Mouse (Mus musculus) forebrain, embryonic 11.5 days (tissue): ENCODE results near the gene Ralb. TPM values are rescaled to one million over a fixed set of nuclear protein-coding genes. Genes with fewer than 3 reads are reported as not detected.

Experiments
- ATAC-seq: fragments of 200-750 bp; cut with Nextera tagmentation; replicated peaks from 2 replicates; pipeline ENCODE4 v1.8.0; 2017; ENCODE audit warnings: moderate TSS enrichment; ENCODE audit not compliant: low FRiP score
- DNase-seq: peaks from one replicate; pipeline ENCODE4 v3.0.0-alpha.2; 2017; ENCODE audit warnings: low spot score
- H3K27ac ChIP-seq: fragments of 300-500 bp; sonication (generic); 2 replicates; pipeline ENCODE4 v1.5.1; 2014; ENCODE audit warnings: low read depth, low read length
- H3K27me3 ChIP-seq: fragments of 300-500 bp; sonication (generic); 2 replicates; pipeline ENCODE4 v1.6.1; 2014; ENCODE audit warnings: mild to moderate bottlenecking, low read length, mixed read lengths; ENCODE audit not compliant: control insufficient read depth, insufficient read depth
- H3K36me3 ChIP-seq: fragments of 300-500 bp; sonication (generic); 2 replicates; pipeline ENCODE4 v1.6.1; 2014; ENCODE audit warnings: mild to moderate bottlenecking, low read length, moderate library complexity, mixed read lengths; ENCODE audit not compliant: control insufficient read depth, insufficient read depth
- H3K4me1 ChIP-seq: fragments of 300-500 bp; sonication (generic); replicated peaks from 2 replicates; pipeline ENCODE4 v1.6.1; 2014; ENCODE audit warnings: low read length, mixed read lengths; ENCODE audit not compliant: control insufficient read depth, insufficient read depth
- H3K4me2 ChIP-seq: fragments of 300-500 bp; sonication (generic); 2 replicates; pipeline ENCODE4 v1.6.1; 2014; ENCODE audit warnings: low read depth, mild to moderate bottlenecking, low read length, moderate library complexity, mixed read lengths; ENCODE audit not compliant: severe bottlenecking
- H3K4me3 ChIP-seq: fragments of 300-500 bp; sonication (generic); 2 replicates; pipeline ENCODE4 v1.5.1; 2014; ENCODE audit warnings: low read depth, low read length
- H3K9ac ChIP-seq: fragments of 300-500 bp; sonication (generic); 2 replicates; pipeline ENCODE4 v1.6.1; 2014; ENCODE audit warnings: low read length
- H3K9me3 ChIP-seq: fragments of 300-500 bp; sonication (generic); 2 replicates; pipeline ENCODE4 v1.6.1; 2016; ENCODE audit warnings: low read length, mixed read lengths; ENCODE audit not compliant: control insufficient read depth
- WGBS: fragments of 180-500 bp; shearing (Covaris S2); extraction: QIAGEN DNeasy Blood & Tissue Kit; methylation state at CpG from one replicate; pipeline ENCODE4 v1.1.7; 2014; 5-methylcytosine and 5-hydroxymethylcytosine counted together
- polyA plus RNA-seq: library from polyadenylated mRNA; unstranded; fragments of >200 nt; fragmentation: Nextera tagmentation; extraction: Ambion mirVana; gene quantifications from 2 replicates; pipeline ENCODE4 v1.2.1, GENCODE M21; 2014

Gene Ralb
- polyA plus RNA-seq, 1 experiment from 2014 or later: 74.1 TPM

GRCm38 (mm10) chr1:119544611-119545155, 40.1 kb upstream of the Ralb start:
- Histone ChIP-seq H3K27ac (no peak overlapping the region), H3K9ac (no peak overlapping the region), H3K4me1 (no peaks in the 10 kb centered on the region), H3K9me3 (no peaks in the 10 kb centered on the region), H3K36me3 (no peaks in the 10 kb centered on the region), H3K27me3 (no peaks in the 10 kb centered on the region), H3K4me3 (no peak overlapping the region), H3K4me2 (no peak overlapping the region)
- DNase-seq: no peak
- 89% methylated on average over 5 of the region's 5 CpGs for WGBS
- ATAC-seq: no peak

- H3K4me1 ChIP-seq: no peaks in the 10 kb centered on the region
- no peak overlapping the region for H3K4me3 ChIP-seq
- 96% methylated on average over 6 of the region's 6 CpGs for WGBS
- no peak overlapping the region for H3K9ac ChIP-seq
- no peak overlapping the region for H3K27ac ChIP-seq
- DNase-seq (no peak), ATAC-seq (no peak)
- no peaks in the 10 kb centered on the region for H3K9me3 ChIP-seq
- H3K4me2 ChIP-seq: no peak overlapping the region
- no peaks in the 10 kb centered on the region for H3K36me3 ChIP-seq
- no peaks in the 10 kb centered on the region for H3K27me3 ChIP-seq
Measured at GRCm38 (mm10) chr1:119543316-119543715, 38.7 kb upstream of the Ralb start.

GRCm38 (mm10) chr1:119541570-119541969, 37.0 kb upstream of the Ralb start:
- WGBS: 74% methylated on average over 2 of the region's 3 CpGs
- H3K4me2 ChIP-seq: no peak overlapping the region
- ATAC-seq (no peak), DNase-seq (no peak)
- H3K36me3 ChIP-seq: no peaks in the 10 kb centered on the region
- H3K4me1 ChIP-seq: no peaks in the 10 kb centered on the region
- H3K27ac ChIP-seq: no peak overlapping the region
- no peak overlapping the region for H3K9ac ChIP-seq
- H3K4me3 ChIP-seq: no peak overlapping the region
- H3K9me3 ChIP-seq: no peaks in the 10 kb centered on the region
- no peaks in the 10 kb centered on the region for H3K27me3 ChIP-seq

- no peak for ATAC-seq
- 83% methylated on average over 9 of the region's 9 CpGs for WGBS
- Histone ChIP-seq H3K4me2 (no peak overlapping the region), H3K9ac (no peak overlapping the region), H3K27me3 (no peaks in the 10 kb centered on the region), H3K4me1 (no peaks in the 10 kb centered on the region), H3K27ac (no peak overlapping the region), H3K4me3 (no peak overlapping the region), H3K36me3 (no peaks in the 10 kb centered on the region), H3K9me3 (no peaks in the 10 kb centered on the region)
- no peak for DNase-seq
Measured at GRCm38 (mm10) chr1:119540836-119541557, 36.4 kb upstream of the Ralb start.

GRCm38 (mm10) chr1:119539252-119539651, 34.7 kb upstream of the Ralb start:
- Histone ChIP-seq H3K36me3 (no peaks in the 10 kb centered on the region), H3K9me3 (no peaks in the 10 kb centered on the region), H3K4me1 (no peaks in the 10 kb centered on the region), H3K4me3 (no peak overlapping the region), H3K4me2 (no peak overlapping the region), H3K27me3 (no peaks in the 10 kb centered on the region), H3K27ac (no peak overlapping the region), H3K9ac (no peak overlapping the region)
- 83% methylated on average over 2 of the region's 2 CpGs for WGBS
- no peak for ATAC-seq
- no peak for DNase-seq

- DNase-seq (peak; percentile 43), ATAC-seq (no peak)
- Histone ChIP-seq H3K27ac (no peak overlapping the region), H3K27me3 (no peaks in the 10 kb centered on the region), H3K4me3 (no peak overlapping the region), H3K36me3 (no peaks in the 10 kb centered on the region), H3K4me2 (no peak overlapping the region), H3K9ac (no peak overlapping the region), H3K9me3 (no peaks in the 10 kb centered on the region), H3K4me1 (no peaks in the 10 kb centered on the region)
- WGBS: 94% methylated on average over 6 of the region's 6 CpGs
Measured at GRCm38 (mm10) chr1:119537651-119538050, 33.1 kb upstream of the Ralb start.

- no peaks in the 10 kb centered on the region for H3K4me1 ChIP-seq
- ATAC-seq (no peak), DNase-seq (no peak)
- no peaks in the 10 kb centered on the region for H3K36me3 ChIP-seq
- no peak overlapping the region for H3K27ac ChIP-seq
- 83% methylated on average over 2 of the region's 2 CpGs for WGBS
- no peak overlapping the region for H3K4me2 ChIP-seq
- no peak overlapping the region for H3K4me3 ChIP-seq
- H3K27me3 ChIP-seq: no peaks in the 10 kb centered on the region
- H3K9ac ChIP-seq: no peak overlapping the region
- H3K9me3 ChIP-seq: no peaks in the 10 kb centered on the region
Measured at GRCm38 (mm10) chr1:119536122-119536521, 31.5 kb upstream of the Ralb start.

GRCm38 (mm10) chr1:119534341-119534740, 29.7 kb upstream of the Ralb start:
- no peak overlapping the region for H3K4me3 ChIP-seq
- ATAC-seq: no peak
- H3K9me3 ChIP-seq: no peaks in the 10 kb centered on the region
- no peaks in the 10 kb centered on the region for H3K4me1 ChIP-seq
- no peak for DNase-seq
- H3K36me3 ChIP-seq: no peaks in the 10 kb centered on the region; the same call in 1 of the 2 replicates
- H3K27me3 ChIP-seq: no peaks in the 10 kb centered on the region
- no peak overlapping the region for H3K27ac ChIP-seq
- WGBS: 95% methylated on average over 5 of the region's 5 CpGs
- H3K9ac ChIP-seq: no peak overlapping the region
- no peak overlapping the region for H3K4me2 ChIP-seq
